Mouse (Mus musculus): ENCODE data around the gene Metap2. TPM values are rescaled to one million over a fixed set of nuclear protein-coding genes. Genes with fewer than 3 reads are reported as not detected.

The Metap2 gene
- polyA plus RNA-seq (2017; shearing (Covaris generic)): 100 to 1,000 TPM; 145 to 155 TPM

GRCm38 (mm10) chr10:93897043-93897646, at the start of gene Metap2:
Metap2 (minus strand) TSS chr10:93897093.

GRCm38 (mm10) chr10:93830931-93831729, 65.8 kb downstream of the Metap2 start, which contains the start of gene Usp44:
Usp44 (plus strand) TSS chr10:93831555.

Other genes starting within 250 kb of the Metap2 start
- gene Usp44, start 65.5 kb downstream of the Metap2 start, polyA plus RNA-seq (2017; shearing (Covaris generic)): under 1 TPM in 1 of 2 experiments, not detected in 1; 0.73 TPM
- 10 to 100 TPM in 1 of 2 experiments, 1 to 10 TPM in 1; 7.9 to 14.6 TPM for gene Vezt, start 138.7 kb upstream of the Metap2 start, polyA plus RNA-seq (2017; shearing (Covaris generic))
- gene Fgd6, start 138.9 kb upstream of the Metap2 start, polyA plus RNA-seq (2017; shearing (Covaris generic)): 1 to 10 TPM; 3.3 to 4.2 TPM

All from inflammation-experienced regulatory T-cells (primary cell).